Mouse (Mus musculus): ENCODE results near the gene Dnah17.

Gene Dnah17

DNA sequence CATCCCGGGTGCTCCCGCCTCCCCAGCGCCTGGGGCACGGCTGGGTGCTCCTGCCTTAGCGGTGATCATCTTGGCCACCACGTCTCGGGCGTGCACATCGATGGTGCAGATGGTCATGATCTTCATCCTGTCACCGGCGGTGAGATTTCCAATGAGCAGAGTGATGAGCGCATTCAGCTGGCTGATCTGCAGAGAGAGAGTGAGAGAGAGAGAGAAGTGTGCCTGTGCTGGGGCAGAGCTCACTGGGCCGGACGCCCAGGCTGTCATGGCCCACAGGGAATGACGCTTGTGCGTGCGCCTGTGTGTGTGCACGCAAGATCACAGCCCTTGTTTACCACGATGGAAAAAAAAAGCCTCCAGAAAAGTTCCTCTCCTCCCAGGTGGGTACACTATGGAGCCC lies 41.5 kb downstream of the Dnah17 start:
- DNase-seq (ENCODE audit: low spot score): no peak

GRCm38 (mm10) chr11:118085961-118086360 lies 44.5 kb downstream of the Dnah17 start:
- DNase-seq (ENCODE audit: low spot score): no peak

- DNase-seq (ENCODE audit: low spot score): no peak
Measured at GRCm38 (mm10) chr11:118085176-118085575, 45.3 kb downstream of the Dnah17 start.

GRCm38 (mm10) chr11:118084266-118084665 lies 46.2 kb downstream of the Dnah17 start:
- DNase-seq (ENCODE audit: low spot score): no peak

- DNase-seq (ENCODE audit: low spot score): peak; percentile 33
Measured at GRCm38 (mm10) chr11:118083811-118084210, 46.6 kb downstream of the Dnah17 start.

- DNase-seq (ENCODE audit: low spot score): no peak
Measured at GRCm38 (mm10) chr11:118082294-118082693, 48.1 kb downstream of the Dnah17 start.

GRCm38 (mm10) chr11:118079750-118080149 lies 50.7 kb downstream of the Dnah17 start:
- DNase-seq (ENCODE audit: low spot score): no peak

- DNase-seq (ENCODE audit: low spot score): no peak
Measured at GRCm38 (mm10) chr11:118076929-118077328, 53.5 kb downstream of the Dnah17 start.

DNA sequence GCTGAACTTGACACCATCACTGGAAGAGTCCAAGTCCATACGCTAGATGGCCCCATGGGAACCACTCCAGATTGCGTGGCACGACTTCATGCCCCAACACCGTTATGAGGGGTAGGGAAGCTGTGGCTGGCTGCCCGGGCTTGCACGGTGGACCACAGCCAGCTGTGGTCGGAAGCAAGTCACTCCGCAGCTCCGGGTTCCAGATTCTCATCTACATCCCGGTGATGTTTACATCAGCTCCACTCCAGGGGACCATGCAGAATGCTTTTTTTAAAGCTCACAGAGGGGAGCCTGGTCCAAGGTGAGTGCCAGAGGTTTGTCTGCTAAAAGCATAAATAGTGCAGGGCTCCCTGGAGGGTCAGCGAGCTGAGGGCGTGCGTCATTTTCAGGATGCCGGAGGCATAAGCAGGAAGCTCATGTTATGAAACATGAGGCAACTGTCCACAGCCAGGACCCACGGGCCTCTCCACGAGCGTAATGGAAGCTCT lies 55.4 kb downstream of the Dnah17 start:
- no peak for DNase-seq (ENCODE audit: low spot score)

DNA sequence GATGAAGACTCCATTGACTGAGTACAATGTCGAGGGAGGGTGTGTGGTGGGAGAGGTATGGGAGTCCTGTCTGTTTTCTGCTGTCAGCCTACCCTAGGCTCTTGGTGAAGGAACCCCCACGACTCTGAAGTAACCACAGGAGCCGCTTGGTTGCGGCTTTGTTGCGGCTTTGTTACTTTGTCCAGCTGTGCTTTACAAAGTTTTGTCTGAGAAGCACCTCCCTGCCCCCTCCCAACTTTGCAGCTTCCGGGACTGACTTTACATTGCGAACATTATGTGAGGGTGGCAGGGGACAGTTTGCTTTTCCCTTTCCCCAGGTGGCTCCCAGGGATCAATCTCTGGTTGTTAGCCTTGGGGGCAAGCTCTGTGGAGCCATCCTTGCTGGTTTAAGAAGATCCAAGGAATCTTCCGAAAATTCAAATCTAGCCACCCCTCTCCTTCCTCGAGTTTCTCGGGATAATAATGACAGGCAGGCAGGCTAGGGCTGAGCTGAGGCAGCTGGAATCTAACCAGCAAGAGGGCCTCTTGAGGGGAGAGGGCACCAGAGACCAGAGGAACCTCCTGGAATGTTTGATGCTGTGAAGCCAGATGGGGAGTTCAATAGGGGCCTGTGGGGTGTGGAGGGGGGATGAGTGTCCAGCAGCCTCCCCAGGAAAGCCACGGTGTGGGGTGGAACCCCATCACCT lies 59.1 kb downstream of the Dnah17 start:
- DNase-seq (ENCODE audit: low spot score): no peak

DNA sequence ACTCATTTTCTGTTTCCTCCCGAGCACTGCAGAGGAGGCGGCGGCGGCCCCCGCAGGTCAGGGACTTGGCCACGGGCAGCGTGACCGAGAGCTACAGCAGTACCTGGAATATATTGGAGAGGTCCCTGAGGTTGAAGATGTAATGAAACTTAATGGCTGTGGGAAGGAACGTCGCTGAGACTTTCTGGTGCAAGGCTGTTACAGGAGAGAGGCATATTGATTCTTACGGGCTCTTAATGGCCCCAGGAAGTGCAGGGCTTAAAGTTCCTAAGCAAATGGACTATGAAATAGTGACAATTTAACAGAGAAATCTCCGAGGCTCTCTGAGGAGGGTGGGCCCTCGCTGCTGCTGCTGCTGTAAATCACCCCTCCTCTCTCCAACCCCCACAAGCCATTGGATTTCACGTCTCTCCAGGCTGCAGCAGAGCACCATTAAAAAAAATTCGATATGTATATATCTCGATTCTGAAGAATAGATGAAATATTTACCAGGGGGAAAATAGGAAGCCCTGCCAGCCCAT lies 61.6 kb downstream of the Dnah17 start:
- DNase-seq (ENCODE audit: low spot score): no peak

GRCm38 (mm10) chr11:118067588-118067987 lies 62.8 kb downstream of the Dnah17 start:
- DNase-seq (ENCODE audit: low spot score): no peak

- DNase-seq (ENCODE audit: low spot score): no peak
Measured at GRCm38 (mm10) chr11:118060038-118060437, 70.4 kb downstream of the Dnah17 start.

- DNase-seq (ENCODE audit: low spot score): no peak
Measured at GRCm38 (mm10) chr11:118058872-118059271, 71.6 kb downstream of the Dnah17 start.

DNA sequence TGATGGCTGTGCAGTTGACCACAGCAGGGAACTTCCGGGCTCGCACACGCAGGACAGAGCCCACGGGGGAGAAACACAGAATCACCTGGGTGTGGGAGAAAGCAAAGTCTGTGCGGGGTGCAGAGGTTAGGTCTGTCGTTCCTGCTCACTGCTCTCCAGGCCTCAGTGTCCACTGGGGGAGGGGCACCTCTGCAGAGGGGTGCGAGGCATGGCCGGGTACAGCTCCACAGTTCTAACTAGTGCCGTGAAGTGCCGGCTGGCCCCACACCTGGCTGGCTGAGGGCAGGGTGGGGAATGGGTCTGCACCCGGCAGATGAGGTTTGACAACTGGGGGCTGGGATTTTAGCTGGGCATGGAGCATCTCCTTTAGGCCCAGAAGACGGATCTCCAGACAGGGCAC lies 72.1 kb downstream of the Dnah17 start:
- DNase-seq (ENCODE audit: low spot score): no peak

- no peak for DNase-seq (ENCODE audit: low spot score)
Measured at GRCm38 (mm10) chr11:118050174-118050573, 80.3 kb downstream of the Dnah17 start.

DNA sequence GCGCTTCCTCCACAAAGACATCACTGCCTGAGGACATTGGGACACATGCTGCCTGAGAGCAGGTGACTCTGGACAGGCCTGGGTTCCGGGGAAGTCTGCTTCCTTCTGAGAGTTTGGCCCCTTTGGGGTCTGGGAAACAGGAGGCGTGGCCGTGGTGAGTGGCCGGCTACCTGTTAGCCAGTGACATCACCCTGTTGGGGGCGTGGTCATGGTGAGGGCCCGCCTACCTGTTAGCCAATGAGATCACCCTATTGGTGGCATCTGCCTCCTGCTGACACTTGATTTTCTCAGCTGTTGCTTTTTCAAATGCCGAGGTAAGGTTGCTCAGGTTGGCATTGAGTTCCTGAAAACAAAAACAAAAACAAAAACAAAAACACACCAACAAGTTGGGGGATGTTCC lies 80.8 kb downstream of the Dnah17 start:
- no peak for DNase-seq (ENCODE audit: low spot score)

GRCm38 (mm10) chr11:118043293-118043907 lies 87.0 kb downstream of the Dnah17 start:
- DNase-seq (ENCODE audit: low spot score): no peak

GRCm38 (mm10) chr11:118042791-118043190 lies 87.6 kb downstream of the Dnah17 start:
- DNase-seq (ENCODE audit: low spot score): no peak

DNA sequence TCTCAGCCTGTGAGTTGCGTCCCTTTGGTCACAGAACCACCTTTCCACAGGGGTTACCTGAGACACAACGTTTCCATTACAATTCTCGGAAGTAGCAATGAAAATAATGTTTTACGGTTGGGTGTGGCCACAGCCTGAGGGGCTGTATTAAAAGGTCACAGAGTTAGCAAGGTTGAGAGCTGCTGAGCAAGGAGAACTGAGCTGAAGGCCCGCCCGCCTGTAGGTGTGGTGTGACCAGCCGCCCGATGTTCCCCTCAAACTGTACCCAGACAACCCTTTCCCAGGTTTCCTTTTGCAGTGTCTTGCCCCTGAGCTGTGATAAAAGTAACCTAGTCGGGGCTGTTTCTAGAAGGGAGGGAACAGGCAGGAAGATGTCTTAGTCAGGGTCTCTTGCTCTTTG lies 95.4 kb downstream of the Dnah17 start:
- DNase-seq (ENCODE audit: low spot score): no peak

GRCm38 (mm10) chr11:118034395-118034794 lies 96.0 kb downstream of the Dnah17 start:
- no peak for DNase-seq (ENCODE audit: low spot score)

DNA sequence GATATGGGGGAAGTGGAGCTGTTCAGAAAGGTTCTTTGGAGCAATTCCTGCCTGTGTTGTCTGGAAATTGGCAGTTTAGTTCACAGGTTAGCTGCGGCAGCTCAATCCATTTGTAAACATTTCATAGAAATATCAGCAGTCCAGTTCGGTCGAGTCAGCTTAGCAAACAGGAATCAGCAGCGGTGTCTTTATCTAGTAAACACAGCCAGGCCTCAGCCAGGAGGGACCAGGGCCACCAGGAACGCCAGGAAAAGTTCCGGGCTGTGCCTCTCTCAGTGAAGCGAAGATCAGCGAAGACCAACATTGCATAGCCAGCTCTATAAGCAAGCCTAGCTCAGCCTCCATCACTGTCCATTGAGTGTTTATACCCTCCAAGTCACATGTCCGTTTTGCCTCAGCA lies 99.3 kb downstream of the Dnah17 start:
- no peak for DNase-seq (ENCODE audit: low spot score)

DNA sequence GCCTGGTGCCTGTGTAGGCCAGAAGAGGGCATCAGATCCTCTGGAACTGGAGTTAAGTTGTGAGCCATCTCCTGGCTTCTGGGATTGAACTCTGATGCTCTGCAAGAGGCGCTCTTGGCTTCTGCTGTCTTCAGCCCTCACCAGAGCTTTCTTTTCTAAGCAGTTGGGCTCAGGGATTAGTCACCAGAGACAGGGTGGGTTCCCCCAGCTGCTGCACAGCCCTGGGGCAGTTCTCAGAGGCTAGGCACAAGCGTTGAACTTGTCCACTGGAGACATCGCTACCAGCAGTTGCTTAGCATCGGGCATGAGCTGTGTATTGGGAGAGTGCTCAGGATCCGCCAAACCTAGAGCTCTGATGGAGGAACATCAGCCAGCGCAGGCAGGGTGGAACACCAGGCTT lies 101.3 kb downstream of the Dnah17 start:
- no peak for DNase-seq (ENCODE audit: low spot score)

DNA sequence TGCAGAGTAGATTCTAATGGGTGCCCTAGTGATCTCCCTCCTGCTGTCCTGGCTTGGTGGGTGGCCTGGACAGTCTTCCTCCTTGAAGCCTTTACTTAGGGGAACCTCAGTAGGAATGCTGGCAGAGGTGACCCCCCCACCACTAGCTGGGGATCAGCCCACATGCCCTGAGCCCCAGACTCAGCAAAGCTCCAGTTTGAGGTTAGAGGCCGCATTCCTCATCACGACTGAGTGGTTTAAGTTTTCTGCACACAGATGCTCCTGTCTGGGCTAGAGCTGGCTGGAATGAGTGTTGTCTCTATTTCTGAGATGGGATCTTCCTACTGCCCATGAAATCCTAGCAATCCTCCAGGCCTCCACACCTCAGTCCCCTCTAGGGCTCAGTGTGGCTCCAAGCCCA lies 106.3 kb downstream of the Dnah17 start:
- no peak for DNase-seq (ENCODE audit: low spot score)

Data from spleen, adult 12 weeks (tissue).